In the genomic region with DNA sequence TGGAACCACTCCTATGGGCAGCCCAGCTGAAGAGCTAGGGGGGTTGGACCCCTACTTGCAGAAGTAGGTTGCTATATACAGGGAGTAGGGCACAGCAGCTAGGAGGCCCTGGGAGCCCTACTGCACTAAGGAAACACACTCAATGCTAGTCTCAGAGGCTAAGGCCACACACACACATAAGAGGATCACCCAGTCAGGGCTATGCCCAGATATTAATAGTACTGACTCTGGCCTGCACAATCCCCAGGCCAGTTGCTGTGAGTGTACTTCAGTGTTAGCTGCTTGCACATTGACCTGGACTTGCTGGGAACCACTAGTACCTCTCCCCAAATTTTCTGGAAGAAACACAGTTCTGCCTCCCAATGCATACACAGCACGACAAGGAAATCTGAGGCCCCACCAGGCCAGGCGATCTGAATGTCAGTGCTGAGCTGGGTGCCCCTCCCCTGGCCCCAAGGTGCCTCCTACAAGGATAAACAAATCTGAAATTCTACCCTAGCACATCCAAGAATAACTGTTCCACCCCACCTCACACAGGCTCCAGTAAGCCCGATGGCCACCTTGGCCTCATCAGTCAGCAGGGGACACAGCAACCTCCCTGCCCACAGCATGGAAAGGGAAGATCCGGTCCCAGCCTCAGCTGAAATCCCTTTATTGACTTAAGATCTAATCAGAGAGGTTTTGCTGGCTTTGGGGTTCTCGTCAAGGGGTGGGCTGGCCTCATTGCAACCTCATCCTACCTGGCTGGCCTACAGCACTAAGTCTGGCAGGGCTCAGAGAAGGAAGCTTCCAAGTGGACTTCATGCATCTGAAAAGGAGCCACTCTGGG, we compare ENCODE assay signal across 8 mouse cellular contexts. TPM values are rescaled to one million over a fixed set of nuclear protein-coding genes. Genes with fewer than 3 reads are reported as not detected.
DNase-seq lines count a peak whose midpoint lies in the region; ATAC-seq lines count a peak whose summit lies in the region.
"Had no signal": no experiment of that assay in that cellular context is flagged by ENCODE, and none has a peak within 500 bp of the region (broad histone marks: within the 10 kb centered on the region; RNA-seq: fewer than 3 reads in every experiment).

No protein-coding gene starts in this region.

- H3K4me1 ChIP-seq in heart, embryonic 10.5 days: peaks cover 44% of the 10 kb centered on the region
- peaks cover 28% of the 10 kb centered on the region for H3K4me1 ChIP-seq in intestine, embryonic 15.5 days (replicated peaks)
- H3K4me1 ChIP-seq in stomach, embryonic 16.5 days (ENCODE audit: control insufficient read depth, insufficient read depth, low read length): peaks cover 34% of the 10 kb centered on the region

- H3K27ac ChIP-seq in heart, embryonic 10.5 days: peak overlapping the region; percentile 4; the same call in 1 of the 2 replicates
- no peak overlapping the region for H3K27ac ChIP-seq in intestine, embryonic 15.5 days
- no peak overlapping the region for H3K27ac ChIP-seq in stomach, embryonic 16.5 days (ENCODE audit: low read length)

- peak overlapping the region; percentile 13 for H3K4me2 ChIP-seq in intestine, embryonic 15.5 days (replicated peaks)
- H3K4me2 ChIP-seq in stomach, embryonic 16.5 days (ENCODE audit: low read depth, low read length): peak overlapping the region; percentile 5; the same call in 1 of the 2 replicates

- peak; percentile 76 for DNase-seq in heart, embryonic 10.5 days (ENCODE audit: low spot score)
- no peak for DNase-seq in heart, adult 8-10 months (ENCODE audit: low spot score)
- peak; percentile 2 for DNase-seq in right cerebral cortex, postnatal 4 days
- DNase-seq in right cerebral cortex, postnatal 14 days: no peak
- no peak for DNase-seq in embryo, embryonic 9.5 days (ENCODE audit: extremely low spot score)
- DNase-seq: thymus, postnatal 4 days had no signal

- 43% methylated on average over 5 of the region's 5 CpGs for WGBS in heart, embryonic 10.5 days
- 28% methylated on average over 5 of the region's 5 CpGs for WGBS in intestine, embryonic 15.5 days
- WGBS in stomach, embryonic 16.5 days: 21% methylated on average over 5 of the region's 5 CpGs

- peak overlapping the region; percentile 23 for H3K9ac ChIP-seq in intestine, embryonic 15.5 days
- peak overlapping the region; percentile 6; the same call in 1 of the 2 replicates for H3K9ac ChIP-seq in stomach, embryonic 16.5 days (ENCODE audit: low read length)

- no peaks in the 10 kb centered on the region for H3K27me3 ChIP-seq in heart, embryonic 10.5 days (ENCODE audit: insufficient read depth, poor library complexity, severe bottlenecking)
- no peaks in the 10 kb centered on the region for H3K27me3 ChIP-seq in intestine, embryonic 15.5 days (replicated peaks)
- H3K27me3 ChIP-seq in stomach, embryonic 16.5 days (ENCODE audit: control insufficient read depth, insufficient read depth, low read length): no peaks in the 10 kb centered on the region

- H3K36me3 ChIP-seq in heart, embryonic 10.5 days: peaks cover 16% of the 10 kb centered on the region
- H3K36me3 ChIP-seq in intestine, embryonic 15.5 days: peaks cover 5% of the 10 kb centered on the region; the same call in 1 of the 2 replicates
- H3K36me3 ChIP-seq in stomach, embryonic 16.5 days (ENCODE audit: control insufficient read depth, insufficient read depth, low read length): no peaks in the 10 kb centered on the region

- ATAC-seq in intestine, embryonic 15.5 days: no peak
- ATAC-seq in stomach, embryonic 16.5 days (ENCODE audit: insufficient read depth, low FRiP score): no peak

- no peak overlapping the region for H3K4me3 ChIP-seq in heart, embryonic 10.5 days
- no peak overlapping the region for H3K4me3 ChIP-seq in intestine, embryonic 15.5 days (replicated peaks)
- no peak overlapping the region for H3K4me3 ChIP-seq in stomach, embryonic 16.5 days (replicated peaks; ENCODE audit: low read length)

- H3K9me3 ChIP-seq in heart, embryonic 10.5 days: no peaks in the 10 kb centered on the region
- H3K9me3 ChIP-seq in intestine, embryonic 15.5 days: no peaks in the 10 kb centered on the region
- no peaks in the 10 kb centered on the region for H3K9me3 ChIP-seq in stomach, embryonic 16.5 days (replicated peaks; ENCODE audit: control insufficient read depth, low read length)

RNA-seq across cellular contexts. Expression of a gene that starts 5.7 kb away (rescaled TPM):
- polyA plus RNA-seq in heart, embryonic 10.5 days (2016; fragmentation: Nextera tagmentation; extraction: Ambion mirVana): 67.3 and 83.6 TPM in 2 replicates
- 10 to 100 TPM; 26.8 to 39.2 (median 35.0) TPM for total RNA-seq in heart, adult 8-10 months (2022)
- polyA plus RNA-seq in intestine, embryonic 15.5 days (2015; fragmentation: Nextera tagmentation; extraction: Ambion mirVana): 57.4 and 64.7 TPM in 2 replicates
- polyA plus RNA-seq in stomach, embryonic 16.5 days (2015; fragmentation: Nextera tagmentation; extraction: Ambion mirVana): 70.9 and 83.3 TPM in 2 replicates

RNA-seq across cellular contexts. Expression of a gene that starts 12.7 kb away (rescaled TPM):
- polyA plus RNA-seq in heart, embryonic 10.5 days (2016; fragmentation: Nextera tagmentation; extraction: Ambion mirVana): 56.1 and 62.9 TPM in 2 replicates
- total RNA-seq in heart, adult 8-10 months (2022): 10 to 100 TPM; 34.3 to 42.6 (median 35.0) TPM
- polyA plus RNA-seq in intestine, embryonic 15.5 days (2015; fragmentation: Nextera tagmentation; extraction: Ambion mirVana): 50.5 and 51.9 TPM in 2 replicates
- polyA plus RNA-seq in stomach, embryonic 16.5 days (2015; fragmentation: Nextera tagmentation; extraction: Ambion mirVana): 58.9 and 59.1 TPM in 2 replicates

RNA-seq across cellular contexts. Expression of a gene that starts 13.6 kb away (rescaled TPM):
- 36.0 and 37.0 TPM in 2 replicates for polyA plus RNA-seq in heart, embryonic 10.5 days (2016; fragmentation: Nextera tagmentation; extraction: Ambion mirVana)
- 10 to 100 TPM; 11.0 to 18.7 (median 14.0) TPM for total RNA-seq in heart, adult 8-10 months (2022)
- polyA plus RNA-seq in intestine, embryonic 15.5 days (2015; fragmentation: Nextera tagmentation; extraction: Ambion mirVana): 32.0 and 34.2 TPM in 2 replicates
- polyA plus RNA-seq in stomach, embryonic 16.5 days (2015; fragmentation: Nextera tagmentation; extraction: Ambion mirVana): 32.6 and 33.8 TPM in 2 replicates

RNA-seq across cellular contexts. Expression of a gene that starts 20.0 kb away (rescaled TPM):
- polyA plus RNA-seq in heart, embryonic 10.5 days (2016; fragmentation: Nextera tagmentation; extraction: Ambion mirVana): 15.0 and 16.6 TPM in 2 replicates
- 1 to 10 TPM; 1.2 to 1.6 (median 1.5) TPM for total RNA-seq in heart, adult 8-10 months (2022)
- polyA plus RNA-seq in intestine, embryonic 15.5 days (2015; fragmentation: Nextera tagmentation; extraction: Ambion mirVana): 22.3 and 22.7 TPM in 2 replicates
- polyA plus RNA-seq in stomach, embryonic 16.5 days (2015; fragmentation: Nextera tagmentation; extraction: Ambion mirVana): 25.7 and 26.7 TPM in 2 replicates

RNA-seq across cellular contexts. Expression of a gene that starts 58.7 kb away (rescaled TPM):
- 87.2 and 97.0 TPM in 2 replicates for polyA plus RNA-seq in heart, embryonic 10.5 days (2016; fragmentation: Nextera tagmentation; extraction: Ambion mirVana)
- 10 to 100 TPM; 57.8 to 71.4 (median 65.0) TPM for total RNA-seq in heart, adult 8-10 months (2022)
- 74.5 and 76.4 TPM in 2 replicates for polyA plus RNA-seq in intestine, embryonic 15.5 days (2015; fragmentation: Nextera tagmentation; extraction: Ambion mirVana)
- polyA plus RNA-seq in stomach, embryonic 16.5 days (2015; fragmentation: Nextera tagmentation; extraction: Ambion mirVana): 77.5 and 84.9 TPM in 2 replicates

Comparison
In these comparisons a context has a peak if more than half of its experiments do, and no peak if none do; other contexts are left out.
1. DNase-seq: peak in heart, embryonic 10.5 days (single experiment) and right cerebral cortex, postnatal 4 days (single experiment); none in heart, adult 8-10 months (single experiment), right cerebral cortex, postnatal 14 days (single experiment) and embryo, embryonic 9.5 days (single experiment).